Mouse (Mus musculus) E14TG2a.4 (cell line): ENCODE measurements at regions not wholly inside any gene's neighbourhood (a gene's known extent, or its start where the extent isn't known, plus 50 kb on each side); places are given as distances from the start of the nearest gene placed in this dataset.

ENCODE experiments used
- CTCF ChIP-seq: conservative IDR thresholded peaks from 2 replicates; pipeline ENCODE4 v1.5.1; 2014; ENCODE audit warnings: low read length
- POU5F1 ChIP-seq: IDR thresholded peaks from 2 replicates; pipeline ENCODE4 v1.6.1; 2014; ENCODE audit warnings: low read length, borderline replicate concordance

- TF ChIP-seq POU5F1 (no peak), CTCF (no peak)
Observed at GRCm38 (mm10) chr2:169272622-169273021, 314.9 kb downstream of the Gm11011 start.
